Mouse (Mus musculus) bone marrow, adult 2 months (tissue): ENCODE measurements around the gene Fam83d. TPM values are rescaled to one million over a fixed set of nuclear protein-coding genes. Genes with fewer than 3 reads are reported as not detected.
A peak's percentile ranks its signal among the peaks of the same experiment; 100 is the strongest.

Experiments
- H3K27ac ChIP-seq: fragments of 200-500 bp; 2 replicates; pipeline ENCODE4 v1.5.1; 2012; ENCODE audit warnings: low read depth, mild to moderate bottlenecking, control low read depth, inconsistent platforms, low read length; ENCODE audit not compliant: control insufficient read depth, poor library complexity, insufficient read depth
- H3K4me1 ChIP-seq: fragments of 200-500 bp; 2 replicates; pipeline ENCODE4 v1.6.1; 2011; ENCODE audit warnings: low read length; ENCODE audit not compliant: control insufficient read depth, insufficient read depth
- H3K4me3 ChIP-seq: fragments of 200-500 bp; replicated peaks from 2 replicates; pipeline ENCODE3; 2011; ENCODE audit warnings: mild to moderate bottlenecking, low read depth, low read length, control low read depth; ENCODE audit not compliant: control insufficient read depth
- CTCF ChIP-seq: fragments of 200-500 bp; IDR thresholded peaks from 2 replicates; pipeline ENCODE4 v1.5.1; 2011; ENCODE audit warnings: low read length, control low read depth; ENCODE audit not compliant: control insufficient read depth, insufficient read depth
- POLR2A ChIP-seq: fragments of 200-500 bp; IDR thresholded peaks from 2 replicates; pipeline ENCODE4 v1.6.1; 2011; ENCODE audit warnings: low read depth, mild to moderate bottlenecking, control low read depth, low read length, borderline replicate concordance; ENCODE audit not compliant: control insufficient read depth
- WGBS: fragments of 180-500 bp; shearing (Covaris S2); methylation state at CpG from one replicate; pipeline ENCODE4 v1.1.7; 2018; 5-methylcytosine and 5-hydroxymethylcytosine counted together
- polyA plus RNA-seq: library from polyadenylated mRNA; stranded (reverse); fragments of >200 nt; gene quantifications from 2 replicates; pipeline ENCODE4 v1.2.4, GENCODE M21; 2011; ENCODE audit warnings: low replicate concordance; ENCODE audit not compliant: missing spikeins, insufficient read depth, insufficient read length

Fam83d gene
- polyA plus RNA-seq, 1 experiment, result 3.0 TPM

DNA sequence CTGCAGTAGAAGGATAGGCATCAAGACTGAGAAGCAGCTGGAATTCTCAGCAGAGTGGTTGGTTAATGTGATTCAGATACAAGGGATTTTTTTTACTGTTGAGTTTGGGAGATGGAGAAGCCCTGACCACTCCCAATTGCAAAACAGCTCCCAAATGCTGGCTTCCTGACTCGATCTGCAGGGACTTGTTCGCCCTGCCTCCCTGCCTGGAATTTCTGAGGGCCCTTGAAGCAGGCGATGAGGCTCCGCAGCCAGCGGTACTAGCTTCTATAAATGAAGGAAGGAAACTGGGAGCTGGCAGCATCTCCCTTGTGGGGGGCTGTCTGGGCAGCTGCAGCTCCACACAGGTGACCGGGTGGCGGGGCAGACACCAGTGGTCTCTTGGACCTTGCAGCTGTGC lies 10.5 kb downstream of the Fam83d start:
- TF ChIP-seq CTCF, result no peak
- no peak for TF ChIP-seq POLR2A
- WGBS, result 81% methylated on average over 7 of the region's 7 CpGs
- no peak overlapping the region for H3K27ac ChIP-seq
- no peaks in the 10 kb centered on the region; the same call in 1 of the 2 replicates for H3K4me1 ChIP-seq
- H3K4me3 ChIP-seq, result no peak overlapping the region

DNA sequence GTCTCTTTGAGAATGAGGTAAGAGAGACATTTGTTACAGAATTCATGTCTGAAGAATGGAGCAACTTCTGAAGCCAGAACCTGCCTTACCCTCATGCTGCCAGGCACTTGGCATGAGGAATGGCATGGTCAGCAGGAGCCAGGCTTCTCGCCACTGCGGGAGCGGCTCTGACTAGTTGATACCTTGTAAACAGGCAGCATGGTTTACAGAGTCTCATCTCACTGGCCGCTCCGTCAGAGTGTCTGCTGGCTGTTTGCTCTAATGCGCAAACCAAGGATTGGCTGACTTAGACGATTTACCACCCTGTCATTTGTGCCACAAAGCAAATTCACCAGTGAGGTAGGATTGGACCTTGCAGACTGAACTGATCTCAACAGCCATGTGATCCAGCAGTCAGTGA lies 13.2 kb downstream of the Fam83d start:
- no peak for TF ChIP-seq CTCF
- no peak for TF ChIP-seq POLR2A
- Histone ChIP-seq H3K4me3 (no peak overlapping the region), H3K27ac (no peak overlapping the region), H3K4me1 (no peaks in the 10 kb centered on the region)
- 94% methylated on average over 7 of the region's 7 CpGs for WGBS

DNA sequence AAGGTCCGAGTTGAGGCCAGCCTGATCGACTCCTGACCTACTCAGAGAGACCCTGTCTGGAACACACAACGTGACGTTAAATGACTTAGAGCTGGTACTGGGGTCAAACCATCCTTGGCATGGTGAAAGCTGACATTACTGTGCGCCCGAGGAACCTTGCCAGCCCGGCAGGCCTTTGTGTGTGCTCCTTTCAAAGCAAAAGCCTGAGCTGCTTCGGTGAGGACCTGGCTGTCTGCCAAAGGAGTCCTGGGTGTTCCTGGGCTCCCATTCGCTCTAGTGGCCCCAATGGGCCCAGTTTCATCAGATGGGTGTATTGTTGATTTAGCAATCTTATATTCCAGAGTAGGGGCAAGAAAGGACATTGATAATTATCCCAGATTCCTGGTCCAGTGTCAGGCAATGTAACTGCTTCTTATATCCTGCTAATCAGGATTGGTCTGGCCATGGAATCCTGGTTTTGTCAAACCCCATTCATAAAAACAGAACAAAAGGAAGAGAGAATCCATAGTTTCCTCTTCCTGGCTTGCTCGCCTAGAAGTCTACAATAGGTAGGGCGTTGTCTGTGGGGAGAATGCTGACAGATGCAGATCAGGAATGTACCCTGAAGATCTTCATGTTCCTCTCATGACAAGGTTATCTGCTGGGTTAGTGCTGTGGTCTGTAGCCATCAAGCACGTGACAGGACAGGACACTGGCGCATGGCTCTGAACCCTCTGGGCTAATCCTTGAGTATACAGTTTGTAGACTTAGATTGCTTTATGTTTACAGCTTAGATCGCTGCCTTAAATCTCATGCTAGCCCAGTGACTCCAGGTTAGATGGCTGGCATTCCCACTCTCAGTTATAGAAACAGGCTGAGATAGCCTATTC lies 19.3 kb downstream of the Fam83d start:
- H3K4me3 ChIP-seq, result no peak overlapping the region
- 87% methylated on average over 14 of the region's 14 CpGs for WGBS
- H3K4me1 ChIP-seq, result no peaks in the 10 kb centered on the region
- H3K27ac ChIP-seq, result no peak overlapping the region
- no peak for TF ChIP-seq POLR2A
- no peak for TF ChIP-seq CTCF

DNA sequence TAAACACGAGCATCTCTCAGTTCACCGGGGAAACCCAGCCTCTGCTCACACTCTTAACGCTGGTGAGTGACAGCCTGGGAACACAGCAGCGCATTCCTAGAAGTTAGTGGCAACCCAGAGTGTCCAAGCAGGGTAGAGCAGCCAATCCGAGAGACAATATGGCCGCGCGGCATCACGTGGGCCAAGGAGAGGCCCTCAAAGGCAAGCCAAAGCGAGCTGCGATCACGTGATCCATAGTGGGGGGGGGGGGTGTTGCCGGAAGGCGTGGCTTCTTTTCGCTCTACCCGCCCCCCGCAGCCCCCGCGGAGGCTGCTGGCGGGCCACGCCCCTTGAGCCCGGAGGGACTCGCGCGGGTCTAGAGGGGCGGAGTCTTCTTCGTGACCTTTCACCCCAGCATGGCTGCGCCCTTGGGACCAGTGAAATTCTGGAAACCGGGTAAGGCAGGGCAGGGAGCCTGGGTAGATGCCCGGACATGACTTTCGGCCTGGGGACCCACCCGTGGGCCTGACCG lies 26.7 kb downstream of the Fam83d start, which contains the start of gene Dhx35:
Gene Dhx35 (plus strand): TSS at position 314 of the 511 bp plus-strand sequence.
- WGBS, result under 1% methylated on average over 33 of the region's 33 CpGs
- H3K27ac ChIP-seq, result peak within 1 kb of the TSS; percentile 25; the same call in 1 of the 2 replicates
- H3K4me1 ChIP-seq, result peaks cover 1% of the 10 kb centered on the region; the same call in 1 of the 2 replicates
- peak within 1 kb of the TSS; percentile 90 for H3K4me3 ChIP-seq
- TF ChIP-seq POLR2A (0 out of 2 replicates have a peak, but pooled peaks have one; percentile 23), CTCF (no peak)

DNA sequence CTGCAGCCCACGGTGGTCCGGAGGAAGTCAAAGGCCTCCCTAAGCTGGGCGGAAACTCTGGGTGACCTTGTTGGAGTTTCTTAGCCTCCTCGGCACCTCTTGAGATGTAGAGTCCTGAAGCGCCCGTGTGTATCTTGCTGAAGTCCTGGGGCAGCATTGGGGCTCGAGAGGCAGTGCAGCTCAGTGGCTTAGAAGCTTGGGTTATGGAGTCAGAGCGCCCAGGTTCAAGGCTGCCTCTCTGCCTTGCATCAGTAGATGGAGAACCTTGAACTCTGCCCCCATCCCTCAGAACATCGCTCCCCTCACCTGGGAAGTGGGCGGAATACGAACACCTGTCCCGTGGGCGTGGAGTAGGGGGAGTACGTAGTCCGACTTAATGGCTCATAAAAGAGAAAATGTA lies 27.1 kb downstream of the Fam83d start:
- 22% methylated on average over 15 of the region's 15 CpGs for WGBS
- Histone ChIP-seq H3K4me3 (peak overlapping the region; percentile 83), H3K4me1 (peaks cover 1% of the 10 kb centered on the region; the same call in 1 of the 2 replicates), H3K27ac (peak overlapping the region; percentile 9; the same call in 1 of the 2 replicates)
- TF ChIP-seq POLR2A (0 out of 2 replicates have a peak, but pooled peaks have one; percentile 1), CTCF (no peak)

DNA sequence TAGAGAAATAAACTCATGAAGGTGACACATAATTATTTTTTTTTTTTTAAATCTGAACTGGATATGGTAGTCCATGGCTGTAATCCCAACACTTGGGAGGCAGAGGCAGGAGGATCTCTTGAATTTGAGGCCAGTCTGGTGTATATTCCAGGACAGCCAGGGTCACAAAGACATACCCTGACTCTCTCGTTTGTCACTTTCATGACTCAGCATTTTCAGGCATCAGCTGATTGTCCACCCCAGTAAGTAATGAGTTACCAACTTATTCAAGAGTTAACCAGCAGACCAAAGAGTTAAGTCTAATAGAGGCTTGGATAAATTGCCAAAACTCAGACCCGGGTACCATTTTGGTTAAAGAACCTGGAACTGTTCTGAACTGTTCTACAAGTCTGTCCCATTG lies 28.0 kb downstream of the Fam83d start:
- Histone ChIP-seq H3K4me3 (no peak overlapping the region), H3K4me1 (peaks cover 1% of the 10 kb centered on the region; the same call in 1 of the 2 replicates), H3K27ac (no peak overlapping the region)
- no peak for TF ChIP-seq POLR2A
- no peak for TF ChIP-seq CTCF
- WGBS, result 69% methylated on average over 2 of the region's 2 CpGs

DNA sequence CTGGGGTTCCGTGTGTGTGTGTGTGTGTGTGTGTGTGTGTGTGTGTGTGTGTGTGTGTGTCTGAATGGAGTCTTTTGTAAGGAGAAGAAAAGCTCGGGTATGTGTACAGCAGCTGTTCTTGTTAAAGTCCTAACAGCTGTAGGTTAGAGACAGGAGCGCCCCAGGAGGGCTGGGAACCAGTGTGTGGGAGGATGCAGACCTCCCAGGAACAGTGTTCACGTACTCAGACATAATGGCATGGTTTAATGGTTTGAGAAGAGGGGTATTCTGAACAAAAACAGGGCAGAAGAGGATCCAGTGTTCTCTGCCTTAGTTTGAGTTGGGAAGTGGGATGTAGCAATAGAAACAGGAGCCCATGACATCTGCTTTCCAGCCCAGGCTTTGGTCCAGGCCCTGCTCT lies 31.4 kb downstream of the Fam83d start:
- TF ChIP-seq CTCF (no peak), POLR2A (no peak)
- H3K4me1 ChIP-seq, result no peaks in the 10 kb centered on the region; the same call in 1 of the 2 replicates
- 71% methylated on average over 4 of the region's 4 CpGs for WGBS
- no peak overlapping the region for H3K27ac ChIP-seq
- H3K4me3 ChIP-seq, result no peak overlapping the region

DNA sequence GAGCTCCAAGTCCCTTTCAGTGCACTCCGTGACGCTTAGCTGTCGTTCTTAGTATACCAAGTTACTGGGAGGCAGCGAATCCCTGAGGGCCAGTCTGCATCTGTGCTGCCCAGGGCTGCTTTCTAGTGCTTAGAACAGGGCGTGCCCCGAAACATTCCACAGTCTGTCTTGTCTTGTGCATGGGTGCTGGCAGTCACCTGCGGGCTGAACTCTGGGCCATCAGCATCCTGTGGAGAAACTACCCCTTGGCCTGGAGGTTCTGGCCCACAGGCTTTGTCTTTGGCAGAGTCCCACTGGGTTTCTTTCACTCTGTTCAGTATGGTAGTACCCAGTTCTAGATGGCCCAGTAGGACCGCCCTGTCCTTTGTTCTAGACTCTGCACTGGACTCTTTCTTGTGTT lies 32.9 kb downstream of the Fam83d start:
- Histone ChIP-seq H3K4me3 (no peak overlapping the region), H3K27ac (no peak overlapping the region), H3K4me1 (no peaks in the 10 kb centered on the region)
- TF ChIP-seq POLR2A (no peak), CTCF (no peak)
- 94% methylated on average over 8 of the region's 8 CpGs for WGBS

DNA sequence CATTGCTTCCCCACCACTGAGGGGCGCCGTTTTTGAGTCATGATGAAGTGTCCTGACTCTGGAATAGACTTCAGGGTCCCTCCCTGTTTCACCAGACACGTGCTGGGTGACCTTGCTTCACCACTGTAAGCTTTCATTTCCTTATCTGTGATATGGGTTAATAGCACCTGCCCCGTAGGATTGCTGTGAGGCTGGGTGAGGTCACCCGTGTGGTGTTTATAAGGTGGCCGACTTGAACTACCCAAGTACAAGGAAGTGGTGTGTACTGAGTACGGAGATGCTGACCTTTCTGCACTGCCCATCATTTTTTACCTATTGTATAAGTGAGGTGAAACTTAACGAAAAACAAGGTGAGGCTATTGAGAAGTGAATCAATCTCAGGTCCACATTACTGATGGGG lies 35.7 kb downstream of the Fam83d start:
- Histone ChIP-seq H3K4me3 (no peak overlapping the region), H3K27ac (no peak overlapping the region), H3K4me1 (no peaks in the 10 kb centered on the region)
- 85% methylated on average over 8 of the region's 8 CpGs for WGBS
- TF ChIP-seq CTCF, result no peak
- TF ChIP-seq POLR2A, result no peak
